Mouse (Mus musculus): ENCODE measurements around the gene Map4k2.

GRCm38 (mm10) chr19:6349215-6349983, 8.5 kb downstream of the Map4k2 start:
- TF ChIP-seq CTCF (IDR thresholded peaks at IDR 0.05; ENCODE audit: low read depth, low read length) = no peak
- no peak for TF ChIP-seq POLR2A (IDR thresholded peaks at IDR 0.05; ENCODE audit: insufficient read depth, low read length)

Measured in ES-Bruce4 (cell line).